Mouse (Mus musculus): ENCODE data around the gene Dpysl5.
A peak's percentile ranks its signal among the peaks of the same experiment; 100 is the strongest.

Gene Dpysl5

GRCm38 (mm10) chr5:30762815-30763510, 51.6 kb downstream of the Dpysl5 start:
- no peak for DNase-seq (ENCODE audit: extremely low read depth, low read depth)

DNA sequence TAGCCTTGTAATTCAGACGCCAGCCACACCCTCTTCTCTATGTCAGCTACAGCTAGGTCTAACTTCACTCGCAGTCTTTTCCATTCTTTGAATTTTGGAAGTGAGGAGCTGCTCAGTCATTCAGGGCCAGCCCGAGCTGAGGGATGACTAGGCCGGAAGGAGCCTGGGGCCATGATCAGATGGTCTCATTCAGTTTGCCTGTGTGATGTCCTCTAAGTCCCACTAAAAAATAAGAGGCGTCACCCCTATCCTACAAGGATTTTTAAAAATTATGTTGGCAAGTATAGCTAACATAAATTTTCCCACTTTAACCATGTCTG, 52.1 kb downstream of the Dpysl5 start:
- no peak for DNase-seq (ENCODE audit: extremely low read depth, low read depth)

GRCm38 (mm10) chr5:30765596-30766370, 54.4 kb downstream of the Dpysl5 start:
- DNase-seq (ENCODE audit: extremely low read depth, low read depth): no peak

- DNase-seq (ENCODE audit: extremely low read depth, low read depth): no peak
These were observed 56.7 kb downstream of the Dpysl5 start for GRCm38 (mm10) chr5:30768082-30768481.

DNA sequence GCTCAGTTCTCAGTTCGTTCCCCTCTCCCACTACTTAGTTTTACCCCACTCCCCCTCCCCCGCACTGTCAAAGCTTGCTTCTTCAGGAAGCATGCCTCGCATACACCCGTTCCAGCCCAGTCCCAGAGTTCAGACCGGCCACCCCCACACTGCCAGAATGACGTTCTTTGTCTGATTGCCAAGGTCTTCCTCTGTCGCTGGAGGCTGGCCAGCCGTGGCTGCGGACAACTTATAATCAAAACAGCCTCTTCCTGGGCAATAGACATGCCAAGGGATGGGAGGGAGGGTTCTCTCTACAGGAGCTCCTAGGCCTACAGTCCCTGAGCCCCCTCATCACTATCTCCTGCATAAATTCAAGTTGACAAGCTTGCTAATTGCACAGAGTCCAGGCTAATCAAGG, 57.2 kb downstream of the Dpysl5 start:
- no peak for DNase-seq (ENCODE audit: extremely low read depth, low read depth)

GRCm38 (mm10) chr5:30769075-30769474, 57.7 kb downstream of the Dpysl5 start:
- DNase-seq (ENCODE audit: extremely low read depth, low read depth): no peak

DNA sequence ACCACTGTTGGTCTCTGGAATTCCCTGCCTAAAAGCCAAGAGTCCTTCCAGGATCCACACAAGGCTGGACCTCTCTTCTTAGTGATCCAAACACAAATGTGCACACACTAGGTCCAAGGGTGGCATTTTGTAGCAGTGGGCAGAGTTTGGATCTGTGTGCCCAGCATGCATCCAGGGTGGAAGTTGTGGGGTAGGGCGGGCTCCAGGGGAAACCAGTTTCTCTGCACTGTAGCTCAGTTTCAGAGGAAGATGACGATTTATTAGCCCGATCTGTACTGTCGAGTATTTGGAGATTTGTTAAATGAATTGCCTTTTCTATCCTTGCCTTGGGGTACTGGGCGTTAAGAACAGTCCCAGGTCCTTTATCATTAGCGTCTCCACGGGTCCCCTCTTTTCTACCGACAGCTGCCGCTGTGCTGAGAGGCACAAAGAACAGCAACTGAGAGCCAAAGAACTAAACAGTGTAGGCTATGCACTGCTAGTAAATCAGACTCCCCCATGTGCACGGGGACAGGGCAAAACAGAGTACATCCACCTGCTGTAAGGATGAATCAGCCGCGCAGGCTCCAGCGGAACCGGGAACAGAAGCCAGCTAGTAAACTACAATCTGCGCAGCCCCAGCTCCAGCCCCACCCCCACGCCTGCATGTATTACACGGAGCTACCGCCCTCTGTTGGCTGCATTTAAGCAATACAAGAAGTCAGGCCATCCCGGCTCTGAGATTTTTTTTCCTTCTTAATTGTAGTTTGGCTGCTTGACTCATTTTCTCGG, 63.4 kb downstream of the Dpysl5 start:
- peak; percentile 60 for DNase-seq (ENCODE audit: extremely low read depth, low read depth)

DNA sequence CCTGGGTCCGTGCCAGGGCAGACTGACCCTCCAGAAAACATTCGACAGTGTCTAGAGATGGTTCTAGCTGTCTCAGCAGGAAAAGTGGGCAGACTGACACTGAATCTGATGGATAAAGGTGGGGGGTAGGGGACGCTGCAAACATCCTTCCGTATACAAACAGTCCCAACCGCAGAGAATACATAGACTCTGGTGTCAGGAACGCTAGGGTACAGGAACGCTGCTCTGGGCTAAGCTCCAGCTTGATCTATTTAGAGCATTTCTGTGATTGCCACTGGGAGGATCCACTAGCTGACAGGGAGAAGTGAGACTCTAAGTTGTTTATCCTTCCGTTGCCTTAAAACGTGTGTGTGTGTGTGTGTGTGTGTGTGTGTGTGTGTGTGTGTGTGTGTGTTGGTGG, 69.3 kb downstream of the Dpysl5 start:
- no peak for DNase-seq (ENCODE audit: extremely low read depth, low read depth)

- DNase-seq (ENCODE audit: extremely low read depth, low read depth): no peak
These were observed 69.8 kb downstream of the Dpysl5 start for GRCm38 (mm10) chr5:30781147-30781546.

DNA sequence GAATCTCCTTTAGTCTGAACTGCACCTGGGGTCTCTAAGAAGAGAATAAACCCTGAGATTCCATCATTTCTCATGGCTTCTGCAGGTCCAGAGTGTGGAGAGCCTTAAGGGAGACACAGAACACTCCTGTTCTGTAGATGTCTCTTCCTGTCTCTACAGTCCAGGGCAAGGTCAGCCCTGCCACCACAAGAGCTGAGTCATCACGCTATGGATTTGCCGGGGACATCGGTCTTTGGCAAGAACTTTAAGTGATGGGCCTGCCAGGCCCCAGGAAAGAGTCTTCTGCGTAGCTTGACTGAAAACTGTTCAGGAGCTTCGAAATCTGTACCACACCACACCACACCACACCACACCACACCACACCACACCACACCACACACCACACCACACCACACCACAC, 76.0 kb downstream of the Dpysl5 start:
- DNase-seq (ENCODE audit: extremely low read depth, low read depth): no peak

GRCm38 (mm10) chr5:30790047-30790446, 78.7 kb downstream of the Dpysl5 start:
- no peak for DNase-seq (ENCODE audit: extremely low read depth, low read depth)

DNA sequence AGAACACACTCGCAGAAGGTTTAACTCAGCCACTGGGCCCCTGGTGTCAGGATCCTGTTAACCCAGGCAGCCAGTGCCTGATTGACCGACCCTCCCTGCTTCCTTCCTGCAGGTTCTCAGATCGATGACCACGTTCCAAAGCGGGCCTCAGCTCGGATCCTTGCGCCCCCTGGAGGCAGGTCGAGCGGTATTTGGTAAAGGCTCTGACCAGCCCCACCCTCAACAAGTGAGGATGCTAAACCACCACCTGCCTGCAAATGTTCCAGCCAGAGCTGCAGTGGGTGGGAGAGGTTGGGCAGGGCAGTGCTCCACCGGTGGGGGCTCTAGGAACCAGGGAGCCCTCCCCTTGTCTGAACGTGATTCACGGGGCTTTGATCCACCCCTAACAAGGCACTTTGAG, 84.8 kb downstream of the Dpysl5 start:
- DNase-seq (ENCODE audit: extremely low read depth, low read depth): no peak

GRCm38 (mm10) chr5:30797482-30797881, 86.1 kb downstream of the Dpysl5 start:
- peak; percentile 92 for DNase-seq (ENCODE audit: extremely low read depth, low read depth)

GRCm38 (mm10) chr5:30797982-30798381, 86.6 kb downstream of the Dpysl5 start:
- DNase-seq (ENCODE audit: extremely low read depth, low read depth): peak; percentile 36

GRCm38 (mm10) chr5:30798965-30799364, 87.6 kb downstream of the Dpysl5 start:
- no peak for DNase-seq (ENCODE audit: extremely low read depth, low read depth)

DNA sequence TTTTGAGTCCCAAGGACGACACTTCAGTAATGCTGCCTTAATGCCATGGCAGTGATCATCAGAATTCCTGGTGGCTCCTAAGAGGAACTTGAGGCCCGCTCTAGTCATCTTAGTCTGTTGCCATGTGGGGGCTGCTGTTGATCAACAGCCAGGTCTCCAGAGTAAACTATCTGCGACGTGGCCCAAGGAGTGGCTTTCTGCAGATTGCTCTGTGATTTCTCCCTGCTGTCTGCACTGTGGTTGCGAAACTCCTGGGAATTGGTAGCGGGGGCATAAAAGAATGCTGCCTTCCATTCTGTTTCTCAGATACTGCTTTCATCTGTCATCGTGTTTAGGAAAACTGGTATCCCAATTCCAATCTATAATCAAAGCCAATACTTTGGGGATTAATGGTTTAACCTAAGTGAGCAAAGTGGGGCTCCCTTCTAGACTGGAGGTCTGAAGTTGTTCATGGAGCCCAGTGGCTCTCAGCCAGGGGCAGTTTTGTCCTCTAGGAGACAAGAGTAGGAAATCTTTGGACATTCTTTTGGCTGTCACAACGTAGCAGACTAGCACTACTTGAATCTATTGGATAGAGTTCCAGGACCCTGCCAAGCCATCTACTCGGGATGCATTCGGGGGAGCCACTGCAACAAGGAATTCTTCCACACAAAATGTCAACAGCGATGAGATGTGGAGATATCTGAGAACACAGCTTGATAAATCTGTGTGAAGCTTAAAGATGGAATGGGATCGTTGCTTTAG, 91.5 kb downstream of the Dpysl5 start:
- no peak for DNase-seq (ENCODE audit: extremely low read depth, low read depth)

GRCm38 (mm10) chr5:30806106-30806505, 94.7 kb downstream of the Dpysl5 start:
- DNase-seq (ENCODE audit: extremely low read depth, low read depth): peak; percentile 68

DNA sequence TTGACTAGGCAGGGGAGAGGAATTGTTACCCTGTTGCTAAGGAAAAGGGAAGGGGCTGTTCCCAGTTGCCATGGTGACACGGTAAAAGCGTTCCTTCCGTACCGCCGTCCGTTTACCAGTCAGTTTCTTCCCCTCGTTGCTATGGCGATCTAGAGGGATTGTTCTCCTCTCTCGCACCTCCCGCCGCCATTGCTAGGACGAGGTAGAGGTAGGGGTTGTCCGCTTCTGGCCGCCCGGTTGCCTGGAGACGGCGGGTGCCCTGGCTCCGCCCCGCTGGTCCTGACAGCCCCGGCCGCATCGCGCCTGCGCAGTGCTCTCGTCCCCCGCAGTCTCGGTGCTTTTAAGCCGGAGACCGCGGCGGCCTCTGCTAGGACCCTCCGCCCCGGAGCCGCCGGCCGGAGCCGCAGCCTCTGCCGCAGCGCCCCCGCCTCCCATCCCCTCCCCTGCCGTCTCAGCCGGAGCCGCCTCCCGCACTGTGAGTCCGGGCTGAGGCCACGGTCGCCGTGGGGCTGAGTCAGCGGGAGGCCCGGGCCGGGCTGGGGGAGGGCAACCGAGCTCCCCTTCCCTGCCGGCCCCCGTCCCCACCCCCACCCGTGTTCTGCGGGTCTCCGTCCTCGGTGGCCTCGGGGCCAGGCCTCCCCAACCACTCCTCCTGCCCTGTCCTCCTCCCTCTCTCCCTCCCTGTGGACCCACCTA, 103.2 kb downstream of the Dpysl5 start, which contains the start of gene Mapre3:
Mapre3 (plus strand) TSS at position 218 of the 696 bp plus-strand sequence.
- DNase-seq (ENCODE audit: extremely low read depth, low read depth): peak; percentile 50

DNA sequence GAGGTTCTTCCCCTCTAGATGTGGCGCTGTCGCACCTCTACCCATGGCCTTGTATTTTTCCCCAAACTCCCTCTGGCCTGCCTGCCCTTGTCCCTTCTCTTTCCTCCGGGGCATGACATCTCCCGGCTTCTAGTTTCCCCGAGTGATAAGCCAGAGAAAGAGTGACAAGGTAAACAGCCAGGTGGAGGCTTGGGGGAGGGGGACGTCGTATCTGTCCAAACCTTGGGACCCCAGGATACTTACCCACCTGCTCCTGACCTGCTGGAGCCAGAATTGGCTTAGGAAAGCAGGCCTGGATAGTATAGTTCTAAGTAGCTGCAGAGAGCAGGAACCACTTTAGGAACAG, 103.7 kb downstream of the Dpysl5 start:
- no peak for DNase-seq (ENCODE audit: extremely low read depth, low read depth)

DNA sequence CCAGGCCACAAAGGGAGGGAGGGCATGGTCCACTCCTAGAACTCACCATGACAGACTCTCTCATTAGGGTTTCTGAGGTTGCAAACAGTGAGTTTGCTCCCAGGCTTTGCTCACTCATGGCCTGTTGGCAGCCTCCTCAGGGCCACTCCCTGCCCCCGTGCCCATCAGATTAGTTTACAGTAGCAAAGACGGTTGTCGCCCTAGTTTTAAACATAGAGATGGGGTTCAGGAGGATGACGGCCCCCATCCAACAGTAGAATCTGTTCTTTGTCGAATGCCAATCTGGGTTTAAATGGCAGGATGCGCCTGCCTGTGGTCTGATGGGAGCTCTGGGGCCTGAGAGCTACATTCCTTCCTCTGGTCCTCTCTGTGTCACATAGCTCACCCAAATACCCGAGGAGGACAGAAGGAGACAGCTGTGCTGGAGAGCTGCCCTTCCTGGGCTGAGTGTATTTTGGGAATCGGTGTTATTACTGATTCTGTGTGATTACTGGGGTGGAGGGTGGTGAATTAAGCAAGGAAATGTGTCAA, 105.0 kb downstream of the Dpysl5 start:
- no peak for DNase-seq (ENCODE audit: extremely low read depth, low read depth)
